Mouse (Mus musculus) stomach, postnatal 0 days (tissue): ENCODE data around the gene Fam217b.

Source experiments
- CTCF ChIP-seq: IDR thresholded peaks from 2 replicates; pipeline ENCODE4 v1.5.1; 2016; ENCODE audit warnings: antibody characterized with exemption, low read depth, mild to moderate bottlenecking, moderate library complexity
- EP300 ChIP-seq: optimal IDR thresholded peaks from 2 replicates; pipeline ENCODE3; 2016; ENCODE audit warnings: antibody characterized with exemption

DNA sequence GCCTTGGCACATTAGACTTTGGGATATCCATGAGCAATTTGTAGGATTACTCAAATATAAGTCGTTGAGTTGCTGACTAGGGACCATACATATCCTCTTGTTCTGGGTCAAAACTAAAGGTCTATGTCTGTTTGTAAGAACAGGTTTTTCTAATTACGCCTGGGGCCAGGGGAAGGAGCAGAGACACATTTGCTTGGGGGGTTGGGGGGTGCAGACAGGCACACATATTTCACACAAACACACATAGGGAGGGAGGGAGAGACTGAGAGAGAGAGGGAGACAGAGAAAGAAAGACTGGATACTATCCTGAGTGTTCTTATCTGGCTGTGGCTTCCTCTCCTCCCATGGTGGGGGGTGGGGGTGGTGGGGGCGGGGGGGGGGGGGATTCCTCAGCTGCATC lies 7.9 kb downstream of the Fam217b start:
- TF ChIP-seq CTCF (no peak), EP300 (no peak)
